Mouse (Mus musculus): ENCODE measurements around the gene Tmco3. TPM values are rescaled to one million over a fixed set of nuclear protein-coding genes. Genes with fewer than 3 reads are reported as not detected.
"Not testable (repeated sequence)": the region's sequence is repeated elsewhere in the genome, so short reads cannot be mapped to it uniquely, and the experiment has no call there.

Tmco3 gene
- total RNA-seq, 4 experiments from 2014 or later: 36.3 to 54.7 (median 46.7) TPM

DNA sequence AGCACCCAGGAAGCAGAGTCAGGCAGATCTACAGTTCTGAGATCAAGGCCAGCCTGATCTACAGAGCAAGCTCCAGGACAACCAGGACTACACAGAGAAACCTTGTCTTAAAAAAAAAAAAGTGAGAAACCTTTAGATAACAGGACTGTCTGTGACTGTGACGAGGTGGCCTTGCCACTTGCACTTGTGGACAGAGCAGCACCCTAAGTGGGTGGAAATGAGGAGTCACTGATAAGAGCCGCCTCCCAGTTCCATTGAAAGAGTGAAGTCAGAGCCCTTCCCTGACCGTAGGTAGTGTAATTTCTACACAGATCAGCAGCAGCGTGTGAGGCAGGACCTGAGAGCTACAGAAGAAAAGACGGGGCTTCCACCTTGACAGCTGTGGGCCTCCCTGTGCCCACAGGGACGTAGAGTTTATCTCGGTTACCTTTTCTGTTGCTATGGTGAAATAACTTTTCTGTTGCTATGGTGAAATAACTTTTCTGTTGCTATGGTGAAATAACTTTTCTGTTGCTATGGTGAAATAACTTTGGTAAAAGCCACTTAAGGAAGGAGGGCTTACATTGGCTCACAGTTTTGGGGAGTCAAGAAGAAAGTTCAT, 18.4 kb downstream of the Tmco3 start:
- no peak for DNase-seq

DNA sequence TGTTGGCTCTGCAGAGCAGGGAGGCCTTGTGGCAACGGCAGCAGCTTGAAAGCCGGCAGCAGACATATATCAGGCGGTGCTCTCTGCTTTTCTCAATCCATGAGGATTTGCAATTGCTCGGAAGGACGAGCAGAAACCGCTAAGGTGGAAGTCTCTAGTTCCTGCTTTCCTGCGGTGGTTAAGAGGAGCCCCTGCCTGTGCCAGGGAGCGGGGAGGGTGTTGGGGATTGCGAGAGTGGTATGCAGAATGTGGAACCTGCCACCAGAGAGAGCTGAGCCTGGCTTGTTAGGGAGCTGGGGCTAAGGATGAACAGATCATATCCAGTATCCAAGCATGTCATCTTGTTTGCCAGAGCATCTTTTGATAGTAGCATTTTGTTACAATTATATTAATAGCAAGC, 18.9 kb downstream of the Tmco3 start:
- no peak for DNase-seq

DNA sequence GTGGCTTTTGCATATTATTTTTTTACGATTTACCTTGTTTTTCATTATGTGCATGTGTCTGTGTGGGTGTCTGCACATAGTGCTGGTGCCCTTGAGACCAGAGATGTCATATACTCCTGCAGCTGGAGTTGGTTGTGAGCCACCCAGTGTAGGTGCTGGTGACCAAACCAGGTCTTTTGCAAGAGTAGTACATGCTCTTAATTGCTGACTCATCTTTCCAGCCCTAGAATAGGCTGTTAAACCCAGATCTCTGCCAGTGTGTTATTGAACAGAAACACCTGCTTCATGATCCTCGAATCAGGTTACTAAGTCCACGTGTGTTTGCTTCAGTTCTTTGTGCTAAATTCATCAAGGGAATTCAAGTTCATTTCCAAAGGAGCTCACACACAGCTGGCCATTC, 26.9 kb downstream of the Tmco3 start:
- no peak for DNase-seq

DNA sequence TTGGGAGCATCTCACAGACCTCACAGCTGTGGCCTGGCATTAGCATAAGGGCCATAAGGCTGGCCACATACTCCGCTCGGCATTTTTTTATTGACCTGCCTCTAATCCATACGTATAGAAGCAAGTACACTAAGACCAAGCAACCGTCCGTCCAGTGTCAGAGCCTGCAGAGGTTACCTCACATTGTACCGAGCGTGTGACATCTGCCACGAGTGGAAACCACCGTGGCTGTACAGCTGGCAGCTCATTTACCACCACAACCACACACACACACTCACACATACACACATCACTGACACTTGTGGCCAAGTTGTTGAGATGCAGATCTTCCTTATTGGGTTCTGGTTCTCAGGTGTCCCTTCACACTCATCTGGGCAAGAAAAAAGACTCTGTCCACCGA, 28.7 kb downstream of the Tmco3 start:
- no peak for DNase-seq

DNA sequence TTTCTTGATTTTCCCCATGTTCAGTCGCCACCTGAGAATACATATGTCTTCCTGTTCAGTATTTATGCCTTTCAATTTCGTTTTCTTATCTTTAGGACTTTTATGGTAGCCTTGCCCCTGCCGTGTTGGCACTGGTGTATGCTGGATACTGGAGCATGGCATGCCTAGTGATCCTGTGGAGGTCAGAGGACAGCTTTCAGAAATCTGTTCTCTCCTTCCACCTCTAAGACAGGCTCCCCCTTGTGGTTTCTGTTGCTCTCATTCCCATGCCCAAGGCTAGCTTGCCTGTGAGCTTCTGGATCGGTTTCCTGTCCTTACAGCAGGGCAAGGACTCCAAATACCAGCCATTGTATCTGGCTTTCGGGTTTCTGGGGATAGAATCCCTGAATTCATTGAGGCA, 38.6 kb downstream of the Tmco3 start:
- DNase-seq: peak; percentile 41

DNA sequence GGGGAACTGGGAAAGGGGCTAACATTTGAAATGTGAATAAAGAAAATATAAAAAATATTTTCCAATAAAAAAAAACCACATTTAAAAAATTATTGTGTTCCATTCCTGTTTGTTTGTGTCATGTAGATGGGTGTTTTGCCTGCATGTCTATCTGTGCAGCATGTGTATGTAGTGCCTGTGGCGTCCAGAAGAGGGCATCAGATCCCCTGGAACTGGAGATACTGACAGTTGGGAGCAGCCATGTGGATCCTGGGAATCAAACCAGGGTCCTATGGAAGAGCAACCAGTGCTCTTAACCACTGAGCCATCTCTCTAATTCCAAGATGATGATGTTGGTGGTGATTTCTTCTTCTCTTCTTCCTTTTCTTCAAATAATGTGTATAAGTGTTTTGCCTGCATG, 46.7 kb downstream of the Tmco3 start:
- no peak for DNase-seq

DNA sequence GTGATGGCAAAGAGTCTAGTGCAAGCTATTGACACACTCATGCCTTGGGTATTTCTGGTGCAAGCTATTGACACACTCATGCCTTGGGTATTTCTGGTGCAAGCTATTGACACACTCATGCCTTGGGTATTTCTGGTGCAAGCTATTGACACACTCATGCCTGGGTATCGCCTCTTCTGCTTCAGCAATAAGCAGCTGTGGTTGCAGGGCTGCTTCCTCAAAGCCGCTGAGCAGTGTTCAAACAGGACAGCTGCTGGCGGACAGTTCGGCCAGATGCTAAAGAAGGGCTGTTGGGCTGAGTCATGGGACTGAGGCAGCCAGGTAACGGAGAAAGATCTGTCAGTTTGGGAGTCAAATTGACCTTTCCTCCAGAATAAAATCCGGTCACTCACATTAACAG, 49.3 kb downstream of the Tmco3 start:
- not testable (repeated sequence) for DNase-seq

DNA sequence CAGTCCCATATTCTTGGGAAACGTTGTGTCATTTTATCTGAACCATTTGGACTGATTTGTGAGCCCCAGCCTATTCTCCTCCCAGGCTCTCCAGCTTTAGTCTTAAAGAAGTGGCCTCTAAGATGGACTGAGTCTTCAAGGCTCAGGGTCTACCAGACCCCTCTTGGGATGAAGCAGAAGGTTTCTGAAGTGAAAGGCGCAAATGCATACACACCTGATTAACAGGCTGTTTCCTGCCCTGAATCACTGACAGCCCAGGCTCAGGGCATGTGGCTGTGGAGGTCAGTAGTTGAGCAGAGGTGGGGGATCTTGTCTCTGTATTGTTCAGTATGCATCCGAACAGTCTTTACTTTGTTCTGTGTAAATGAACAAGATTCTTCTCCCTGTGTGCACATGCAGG, 49.7 kb downstream of the Tmco3 start:
- DNase-seq: no peak

DNA sequence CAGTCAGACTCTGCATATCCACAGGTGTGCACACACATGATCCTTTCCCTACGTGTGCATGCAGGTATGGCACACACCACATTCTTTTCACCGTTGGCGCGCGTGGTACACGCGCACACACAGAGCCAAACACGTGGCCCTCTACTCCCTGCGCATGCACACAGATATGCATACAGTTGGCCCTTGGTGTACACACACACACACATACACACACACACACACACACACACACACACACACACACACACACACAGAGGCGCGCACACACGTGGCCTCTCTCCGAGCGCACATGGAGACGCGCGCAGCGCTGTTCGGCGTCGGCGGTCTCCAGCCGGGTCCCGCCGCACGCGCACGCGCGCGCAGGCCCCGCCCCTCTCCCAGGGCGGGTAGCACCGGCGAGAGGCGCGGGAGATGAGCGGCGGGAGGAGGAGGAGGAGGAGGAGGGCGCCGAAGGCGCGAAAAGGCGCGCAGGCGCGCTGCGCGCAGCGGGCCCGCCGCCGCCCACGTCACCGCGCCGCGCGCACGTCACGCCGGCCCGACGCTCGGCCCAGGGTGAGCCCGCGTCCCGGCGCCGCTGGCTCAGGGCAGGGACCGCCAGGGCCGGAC, 50.4 kb downstream of the Tmco3 start, which contains the start of gene Tfdp1:
TSS of gene Tfdp1 (plus strand) at position 497 of the 606 bp plus-strand sequence.
- peak; percentile 74 for DNase-seq

DNA sequence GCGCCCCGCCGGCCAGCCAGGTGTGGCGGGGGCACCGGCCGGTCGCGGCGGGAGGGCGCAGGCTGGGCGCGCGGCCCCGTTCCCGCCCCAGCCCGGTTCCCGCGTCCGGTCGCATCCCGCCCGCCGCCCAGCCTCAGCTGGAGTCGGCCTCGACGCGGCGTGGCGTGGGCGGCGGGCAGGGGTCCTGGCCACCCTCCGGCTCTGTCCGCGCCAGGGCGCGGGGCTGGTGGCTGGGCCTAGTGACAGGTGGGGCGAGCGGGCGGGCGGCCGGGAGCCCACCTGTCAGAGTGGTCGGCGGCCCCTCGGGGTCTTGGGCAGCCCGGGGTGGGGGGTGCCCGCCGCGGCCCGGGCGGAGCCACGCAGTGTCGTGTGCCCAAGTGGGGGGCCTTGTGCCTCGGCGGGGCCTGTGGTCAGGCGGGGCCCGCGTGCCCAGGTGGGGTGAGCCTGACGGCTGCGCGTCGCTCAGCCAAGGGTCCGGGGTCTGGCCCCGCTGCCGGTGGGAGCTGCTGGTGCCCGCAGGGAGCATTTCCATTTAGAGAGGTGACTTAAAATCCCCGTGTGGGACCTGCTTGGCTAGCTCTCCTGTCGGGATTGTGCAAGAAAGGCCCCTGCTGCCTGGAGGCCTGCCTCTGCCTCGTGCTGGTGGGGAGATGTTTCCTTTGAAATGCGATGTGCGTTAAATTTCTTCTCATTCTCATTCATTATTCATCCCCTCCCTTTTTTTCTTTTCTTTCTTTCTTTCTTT, 51.1 kb downstream of the Tmco3 start:
- peak; percentile 16 for DNase-seq

DNA sequence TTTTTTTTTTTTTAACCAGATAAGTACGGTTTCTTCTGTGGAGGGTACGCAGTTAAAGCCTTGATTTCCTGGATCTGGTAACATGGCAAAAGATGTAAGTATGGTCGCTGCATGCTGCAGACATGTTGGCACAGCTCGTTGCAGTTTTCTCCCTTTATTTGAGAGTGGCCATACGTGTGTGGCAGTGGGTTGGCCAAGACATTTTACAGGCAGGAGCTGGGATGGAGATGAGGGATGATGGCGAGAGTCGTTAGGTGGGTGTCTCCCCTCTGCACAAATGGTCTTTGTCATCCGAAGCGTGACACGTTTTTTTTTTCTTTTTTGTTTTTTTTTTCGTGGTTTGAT, 51.6 kb downstream of the Tmco3 start:
- no peak for DNase-seq

DNA sequence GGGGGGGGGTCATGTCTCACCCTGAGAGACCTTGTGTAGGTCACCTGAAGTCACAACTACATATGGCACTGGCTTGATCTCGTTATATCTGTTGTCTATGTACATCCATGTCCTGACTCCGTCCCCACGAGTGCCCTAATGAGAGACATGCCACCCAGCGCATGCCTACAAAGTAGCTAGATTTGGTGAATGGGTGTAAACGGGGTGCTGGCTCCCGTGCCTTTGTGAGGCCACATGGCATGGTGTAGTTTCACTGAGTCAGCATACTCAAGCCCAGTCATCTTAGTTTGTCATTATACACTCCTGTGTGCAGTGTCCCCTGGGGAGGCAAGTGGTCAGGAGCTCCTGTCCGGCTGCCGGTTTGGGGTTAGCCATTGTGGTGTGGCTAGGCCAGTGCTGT, 52.7 kb downstream of the Tmco3 start:
- no peak for DNase-seq

DNA sequence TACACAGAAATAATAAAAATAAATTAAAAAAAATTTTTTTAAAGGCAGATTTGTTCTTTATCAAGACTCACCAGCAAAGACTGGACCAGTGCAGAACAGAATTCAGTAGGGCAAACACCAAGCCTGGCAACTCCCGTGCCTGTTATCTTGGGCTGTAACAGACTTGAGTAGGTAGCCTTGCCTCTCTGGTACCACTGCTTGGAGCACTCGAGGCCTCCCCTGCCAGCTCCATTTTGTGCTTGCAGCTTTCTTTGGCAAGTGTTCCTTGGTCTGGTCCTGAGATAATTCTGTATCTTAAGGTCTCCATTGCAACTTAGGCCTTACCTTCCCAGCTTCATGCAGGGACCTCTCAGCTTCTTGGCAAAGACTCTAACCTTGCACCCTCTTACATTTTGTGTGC, 54.4 kb downstream of the Tmco3 start:
- no peak for DNase-seq

DNA sequence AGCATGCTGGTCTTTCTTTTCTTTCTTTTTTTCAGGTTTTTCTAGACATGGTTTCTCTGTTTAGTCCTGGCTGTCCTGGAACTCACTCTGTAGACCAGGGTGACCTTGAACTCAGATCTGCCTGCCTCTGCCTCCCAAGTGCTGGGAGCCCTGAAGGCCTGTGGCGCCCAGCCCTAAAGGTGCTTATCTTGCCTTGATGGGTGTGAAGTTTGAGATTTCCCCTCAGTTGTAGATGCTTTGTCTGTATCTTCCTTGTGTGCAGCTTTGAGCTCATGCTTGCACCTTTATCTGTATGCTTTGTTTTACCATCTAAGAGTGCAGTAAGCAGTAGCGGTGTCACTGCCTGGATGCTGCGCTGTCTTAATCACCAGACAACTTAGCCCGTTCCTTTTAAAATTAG, 55.1 kb downstream of the Tmco3 start:
- DNase-seq: no peak

DNA sequence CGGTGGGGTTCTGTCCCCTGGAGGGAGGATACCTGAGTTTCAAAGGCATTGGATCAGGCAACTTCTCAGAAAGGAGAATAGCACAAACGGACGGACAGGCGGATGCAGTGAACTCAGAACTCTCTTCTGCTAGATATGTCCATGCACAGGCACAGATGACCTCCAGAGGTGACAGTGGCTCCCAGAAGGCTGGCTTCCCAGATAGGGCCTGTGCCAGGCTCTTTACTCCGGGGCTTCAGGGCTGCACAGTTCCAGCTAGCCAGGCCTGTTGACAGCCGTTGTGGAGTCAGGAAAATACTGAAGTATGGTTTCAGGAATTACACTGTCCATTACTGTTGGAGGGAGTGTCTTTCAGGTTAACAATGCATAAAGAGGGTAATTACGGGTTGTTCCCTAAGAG, 62.1 kb downstream of the Tmco3 start:
- no peak for DNase-seq

DNA sequence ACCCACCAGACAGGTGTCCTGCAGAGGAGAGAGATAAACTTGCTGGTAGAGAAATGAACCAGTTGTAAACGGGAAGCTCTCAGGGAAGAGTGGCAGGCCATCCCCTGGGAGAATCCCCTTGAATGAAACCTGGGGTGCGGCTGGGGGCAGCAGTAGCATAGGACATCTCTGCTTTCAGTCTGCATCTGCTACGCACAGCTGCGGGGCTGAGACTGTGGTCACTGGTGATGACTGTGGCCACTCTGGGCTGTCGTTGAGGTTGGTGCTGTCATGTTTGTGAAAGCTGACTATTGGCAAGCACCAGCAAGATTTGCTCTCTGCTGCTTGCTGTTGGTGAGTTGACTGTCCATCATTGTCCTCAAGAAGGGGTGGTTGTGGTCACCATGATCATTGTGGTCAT, 63.6 kb downstream of the Tmco3 start:
- DNase-seq: no peak

DNA sequence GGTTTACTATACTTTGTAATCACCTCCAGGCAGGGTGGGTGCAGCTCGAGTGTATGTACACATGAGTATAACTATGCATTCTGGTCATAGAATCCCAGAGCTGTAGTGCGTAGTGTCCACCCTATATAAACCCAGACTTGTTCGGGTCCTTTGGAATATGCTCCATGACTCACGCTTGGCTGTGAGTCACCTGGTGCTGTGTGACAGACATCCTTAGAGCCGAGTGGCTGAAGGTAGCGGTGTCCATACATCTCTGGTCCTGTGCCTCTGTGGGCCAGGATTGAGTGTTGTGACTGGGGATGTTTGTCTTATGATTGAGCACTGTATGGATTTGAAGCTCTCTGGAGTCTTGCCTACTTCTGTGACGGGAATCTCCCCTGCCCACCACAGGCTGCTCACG, 64.6 kb downstream of the Tmco3 start:
- DNase-seq: no peak

DNA sequence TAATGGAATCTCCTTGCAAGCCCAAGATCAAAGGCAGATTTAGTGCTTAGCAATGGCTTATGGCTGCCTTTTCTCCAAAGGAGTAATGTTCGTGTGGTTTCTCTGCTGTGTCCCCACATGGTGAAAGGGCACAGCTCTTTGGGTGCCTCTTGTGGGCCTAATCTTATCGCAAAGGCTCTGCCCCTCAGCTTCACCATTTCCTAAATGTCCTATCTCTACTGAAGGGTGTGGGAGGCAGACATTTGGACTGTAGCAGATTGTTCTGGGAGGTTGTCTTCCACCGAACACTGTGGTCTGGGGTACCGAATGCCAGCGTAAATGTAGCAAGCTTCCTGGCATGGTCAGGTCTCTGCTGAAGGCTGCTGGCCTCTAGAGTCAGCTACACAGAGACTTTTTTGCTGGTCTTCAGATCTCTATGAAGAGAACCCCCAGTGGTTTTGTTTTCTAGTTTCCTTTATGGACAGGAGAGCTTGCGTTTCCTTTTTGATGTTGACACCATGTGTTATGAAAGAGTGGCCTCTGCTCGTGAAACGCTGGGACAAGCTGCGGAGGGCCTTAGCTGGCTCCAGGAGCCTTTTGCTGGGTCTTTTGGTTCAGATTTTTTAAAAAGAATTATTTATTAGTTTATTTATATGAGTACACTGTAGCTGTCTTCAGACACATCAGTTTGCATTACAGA, 65.3 kb downstream of the Tmco3 start:
- no peak for DNase-seq

DNA sequence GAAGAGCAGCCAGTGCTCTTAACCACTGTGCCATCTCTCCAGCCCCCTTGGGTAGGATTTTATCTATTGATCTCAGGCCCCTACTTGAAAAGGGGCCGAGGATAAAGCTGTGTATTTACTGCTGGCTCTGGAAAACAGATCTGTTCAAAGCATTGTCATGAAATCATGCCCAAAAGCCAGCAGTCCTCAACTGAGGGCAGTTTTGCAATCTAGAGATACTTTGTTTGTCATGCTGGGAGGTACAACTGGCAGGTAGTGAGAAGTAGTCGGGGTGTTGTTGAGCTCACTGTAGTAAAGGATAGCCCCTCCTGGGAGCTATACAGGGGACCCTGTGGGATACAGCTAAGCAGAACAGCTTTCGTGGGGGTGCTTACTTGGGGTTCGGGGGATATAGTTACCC, 65.9 kb downstream of the Tmco3 start:
- no peak for DNase-seq

DNA sequence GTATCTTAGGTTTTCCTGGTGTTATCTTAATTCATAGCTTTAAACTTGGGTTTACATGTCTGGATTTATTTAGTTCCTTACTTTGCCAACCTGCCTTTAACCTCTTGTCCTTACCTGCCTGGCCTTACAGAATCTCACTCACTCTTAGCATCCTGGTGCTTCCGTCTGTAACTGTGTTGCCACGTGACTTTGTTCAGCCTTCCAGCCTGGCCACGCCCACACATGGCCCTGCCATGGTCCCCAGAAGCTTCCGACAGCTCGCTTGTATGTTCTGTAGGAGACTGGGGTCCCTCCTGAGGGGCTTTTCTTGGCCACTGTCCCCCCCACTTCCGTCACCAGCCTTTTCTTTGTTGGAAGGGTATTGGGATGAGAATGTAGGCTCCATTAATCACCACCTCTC, 68.2 kb downstream of the Tmco3 start:
- no peak for DNase-seq

DNA sequence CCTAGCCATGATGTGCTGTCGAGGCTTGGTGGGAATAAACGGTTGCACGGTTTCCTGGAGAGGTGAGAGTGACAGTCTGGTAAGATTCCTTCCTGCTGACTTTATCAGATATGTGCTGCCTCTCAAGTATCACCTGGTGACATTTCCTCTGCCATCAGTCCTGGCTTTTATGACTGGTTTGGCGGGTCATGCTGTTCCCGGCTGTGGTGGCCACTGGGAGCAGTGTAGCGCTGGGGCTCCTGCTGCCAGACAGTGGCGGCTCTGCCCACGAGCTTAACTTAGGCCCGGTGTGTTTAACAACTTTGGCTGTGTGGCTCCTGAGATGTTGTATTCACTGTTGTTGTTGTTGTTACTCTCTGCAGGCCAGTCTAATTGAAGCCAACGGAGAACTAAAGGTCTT, 68.7 kb downstream of the Tmco3 start:
- DNase-seq: no peak

DNA sequence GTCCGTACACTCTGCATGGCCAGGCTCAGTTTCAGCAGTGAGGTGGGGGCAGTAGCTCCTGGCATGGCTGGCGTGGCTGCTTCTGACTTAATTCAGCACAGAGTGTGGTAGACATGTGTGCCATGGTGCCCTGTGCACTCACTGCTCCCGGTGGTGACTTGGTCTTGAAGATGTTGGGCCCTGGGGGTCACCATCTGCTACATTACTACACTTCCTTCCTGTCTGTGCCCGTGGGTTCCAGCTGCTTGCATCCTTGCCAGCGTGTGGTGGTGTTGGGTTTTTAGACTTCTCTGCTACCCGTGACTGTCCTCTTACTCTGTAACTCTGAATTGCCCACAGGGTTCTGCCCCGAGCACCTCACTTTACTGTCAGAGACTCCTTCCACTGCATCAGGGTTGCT, 72.2 kb downstream of the Tmco3 start:
- no peak for DNase-seq

DNA sequence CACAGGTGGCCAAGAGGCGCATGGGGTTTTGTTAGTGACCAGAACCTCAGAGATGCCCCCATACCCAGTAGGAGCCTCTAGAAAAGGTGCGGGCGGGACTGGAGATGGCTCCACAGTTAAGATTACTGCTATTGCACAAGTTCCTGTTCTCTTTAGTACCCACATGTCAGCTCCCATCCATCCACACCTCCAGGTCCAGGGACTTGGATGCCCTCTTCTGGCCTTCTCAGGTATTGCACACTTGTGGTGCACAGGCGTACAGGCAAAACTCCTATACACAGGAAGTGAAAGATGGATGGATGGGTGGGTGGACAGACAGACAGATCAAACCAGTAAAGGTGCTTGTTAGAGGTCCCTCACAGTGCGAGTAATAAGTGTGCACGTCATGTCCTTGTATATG, 73.9 kb downstream of the Tmco3 start:
- no peak for DNase-seq
